Mouse (Mus musculus): ENCODE measurements around the gene Pctp. TPM values are rescaled to one million over a fixed set of nuclear protein-coding genes. Genes with fewer than 3 reads are reported as not detected.

The Pctp gene
- total RNA-seq (2023) = 1.6 TPM

GRCm38 (mm10) chr11:90002231-90002986 lies at the start of gene Pctp:
Gene Pctp (minus strand): TSS chr11:90002894.

GRCm38 (mm10) chr11:90029841-90030398 lies 27.2 kb upstream of the Pctp start, which contains the start of gene Tmem100:
Gene Tmem100 (plus strand): TSS chr11:90030348.

Other genes with a start within 250 kb of the Pctp start
- gene Ankfn1, start 225.2 kb downstream of the Pctp start, total RNA-seq (2023) = not detected
- not detected for gene Tmem100, start 27.5 kb upstream of the Pctp start, total RNA-seq (2023)
- 4.0 TPM for gene Gm45716, start 184.8 kb upstream of the Pctp start, total RNA-seq (2023)
- 22.0 TPM for gene Mmd, start 246.6 kb upstream of the Pctp start, total RNA-seq (2023)